ENCODE assay signal across 8 mouse cellular contexts in genomic region chr1:87620211-87620668, GRCm38 (mm10). TPM values are rescaled to one million over a fixed set of nuclear protein-coding genes. Genes with fewer than 3 reads are reported as not detected.
A peak's percentile ranks its signal among the peaks of the same experiment; 100 is the strongest.
DNase-seq lines count a peak whose midpoint lies in the region; ATAC-seq and TF ChIP-seq lines count a peak whose summit lies in the region.

Gene Inpp5d, plus strand, starts transcription at chr1:87620312.

- ATAC-seq in hindbrain, embryonic 14.5 days (ENCODE audit: low FRiP score), result no peak

- peak within 1 kb of the TSS; percentile 67 for H3K4me3 ChIP-seq in gastrocnemius, adult 2 months
- H3K4me3 ChIP-seq in embryonic facial prominence, embryonic 10.5 days, result peak within 1 kb of the TSS; percentile 37; the same call in 1 of the 2 replicates
- H3K4me3 ChIP-seq in hindbrain, embryonic 14.5 days (replicated peaks; ENCODE audit: low read length), result peak within 1 kb of the TSS; percentile 9; the same call in 1 of the 2 replicates
- H3K4me3 ChIP-seq in megakaryocyte, embryonic 14.5 days (replicated peaks), result peak within 1 kb of the TSS; percentile 92

- no peak for DNase-seq in gastrocnemius, adult 2 months
- no peak for DNase-seq in gastrocnemius, postnatal 14 days
- DNase-seq in embryonic facial prominence, embryonic 10.5 days (ENCODE audit: low spot score), result no peak
- no peak for DNase-seq in hindbrain, embryonic 14.5 days (ENCODE audit: low spot score)
- no peak for DNase-seq in left cerebral cortex, postnatal 14 days (ENCODE audit: low spot score in 2 of 2)
- DNase-seq in thymus, postnatal 36 days, result peak; percentile 69
- DNase-seq in urinary bladder, postnatal 14 days (ENCODE audit: low spot score), result no peak

- peak within 1 kb of the TSS; percentile 80 for H3K27ac ChIP-seq in gastrocnemius, adult 2 months
- H3K27ac ChIP-seq in embryonic facial prominence, embryonic 10.5 days (replicated peaks), result peak within 1 kb of the TSS; percentile 40
- no peak within 1 kb of the TSS for H3K27ac ChIP-seq in hindbrain, embryonic 14.5 days

- no peak for TF ChIP-seq CTCF in gastrocnemius, adult 2 months (IDR thresholded peaks at IDR 0.05)

- H3K9ac ChIP-seq in hindbrain, embryonic 14.5 days, result no peak within 1 kb of the TSS

- H3K4me2 ChIP-seq in hindbrain, embryonic 14.5 days (replicated peaks), result 0 out of 2 replicates have a peak within 1 kb of the TSS, but pooled peaks have one; percentile 2

- H3K27me3 ChIP-seq in embryonic facial prominence, embryonic 10.5 days (replicated peaks; ENCODE audit: low read depth, poor library complexity, severe bottlenecking), result no peaks in the 10 kb centered on the region
- H3K27me3 ChIP-seq in hindbrain, embryonic 14.5 days (ENCODE audit: control insufficient read depth, insufficient read depth, low read length), result no peaks in the 10 kb centered on the region
- no peaks in the 10 kb centered on the region for H3K27me3 ChIP-seq in megakaryocyte, embryonic 14.5 days (replicated peaks)

- H3K9me3 ChIP-seq in embryonic facial prominence, embryonic 10.5 days, result no peaks in the 10 kb centered on the region
- no peaks in the 10 kb centered on the region for H3K9me3 ChIP-seq in hindbrain, embryonic 14.5 days (ENCODE audit: control insufficient read depth, low read length)
- H3K9me3 ChIP-seq in megakaryocyte, embryonic 14.5 days, result no peaks in the 10 kb centered on the region

- peaks cover 9% of the 10 kb centered on the region; the same call in 1 of the 2 replicates for H3K4me1 ChIP-seq in embryonic facial prominence, embryonic 10.5 days
- H3K4me1 ChIP-seq in hindbrain, embryonic 14.5 days (replicated peaks; ENCODE audit: control insufficient read depth, insufficient read depth, low read length), result no peaks in the 10 kb centered on the region
- H3K4me1 ChIP-seq in megakaryocyte, embryonic 14.5 days, result peaks cover 66% of the 10 kb centered on the region

- WGBS in embryonic facial prominence, embryonic 10.5 days, result 81% methylated on average over 12 of the region's 12 CpGs
- 84% methylated on average over 12 of the region's 12 CpGs for WGBS in hindbrain, embryonic 14.5 days

- no peaks in the 10 kb centered on the region for H3K36me3 ChIP-seq in embryonic facial prominence, embryonic 10.5 days (replicated peaks)
- no peaks in the 10 kb centered on the region for H3K36me3 ChIP-seq in hindbrain, embryonic 14.5 days (replicated peaks; ENCODE audit: control insufficient read depth, insufficient read depth)
- H3K36me3 ChIP-seq in megakaryocyte, embryonic 14.5 days (replicated peaks; ENCODE audit: low read length), result peaks cover 36% of the 10 kb centered on the region

- intact Hi-C loops in gastrocnemius, adult 2 months (cut with DNase I), result no loop called here
- intact Hi-C loops in gastrocnemius, postnatal 14 days (cut with DNase I; ENCODE audit: low total_unique reads), result no loop called here
- intact Hi-C loops in left cerebral cortex, postnatal 14 days (cut with DNase I), result no loop called here

RNA-seq across cellular contexts. Expression of gene Inpp5d, which starts in this region (rescaled TPM):
- 1 to 10 TPM; 3.8 to 4.2 TPM for total RNA-seq in gastrocnemius, adult 2 months (2021)
- total RNA-seq in gastrocnemius, postnatal 14 days (2021), result 1 to 10 TPM; 3.9 to 7.3 TPM
- 4.0 and 5.3 TPM in 2 replicates for polyA plus RNA-seq in embryonic facial prominence, embryonic 10.5 days (2016; fragmentation: Nextera tagmentation; extraction: Ambion mirVana)
- polyA plus RNA-seq in hindbrain, embryonic 14.5 days (2014; fragmentation: Nextera tagmentation; extraction: Ambion mirVana), result 3.4 and 4.6 TPM in 2 replicates
- total RNA-seq in left cerebral cortex, postnatal 14 days (2021), result 10 to 100 TPM; 21.7 to 22.1 TPM
- 107 and 189 TPM in 2 replicates for polyA plus RNA-seq in megakaryocyte, embryonic 14.5 days (2012; ENCODE audit: insufficient read depth, low replicate concordance)

Comparison
In these comparisons a context has a peak if more than half of its experiments do, and no peak if none do; other contexts are left out.
1. RNA of gene Inpp5d (polyA plus RNA-seq): 107 to 189 TPM in megakaryocyte, embryonic 14.5 days; 4.0 to 5.3 TPM in embryonic facial prominence, embryonic 10.5 days and 3.4 to 4.6 TPM in hindbrain, embryonic 14.5 days; every median in the first group is over 10 times any median in the second.
2. DNase-seq: peak in thymus, postnatal 36 days (2 of 2); none in gastrocnemius, adult 2 months (single experiment), gastrocnemius, postnatal 14 days (single experiment), embryonic facial prominence, embryonic 10.5 days (single experiment), hindbrain, embryonic 14.5 days (single experiment), left cerebral cortex, postnatal 14 days (0 of 2) and urinary bladder, postnatal 14 days (single experiment).
3. H3K4me3 ChIP-seq: peak in every context shown above with its lines; median percentile 92 in megakaryocyte, embryonic 14.5 days; 67 in gastrocnemius, adult 2 months; 37 in embryonic facial prominence, embryonic 10.5 days; 9 in hindbrain, embryonic 14.5 days.